ENCODE assay signal across 12 mouse cellular contexts in genomic region chr10:77569973-77570658, GRCm38 (mm10). TPM values are rescaled to one million over a fixed set of nuclear protein-coding genes. Genes with fewer than 3 reads are reported as not detected.
DNase-seq lines count a peak whose midpoint lies in the region; ATAC-seq and TF ChIP-seq lines count a peak whose summit lies in the region.
"Had no signal": no experiment of that assay in that cellular context is flagged by ENCODE, and none has a peak within 500 bp of the region (broad histone marks: within the 10 kb centered on the region; RNA-seq: fewer than 3 reads in every experiment).

No protein-coding gene starts in this region.

- CTCF ChIA-PET in Patski (lab: Charles Lee) = interaction anchor here (1.3 to 2.5 kb wide), 3 partner anchors 9 to 20 kb away, joined by 5 to 8 read pairs (median 7); partner anchors contain the start of gene Pttg1ip

- intact Hi-C loops in heart, adult 2 months (cut with DNase I) = loop anchor here (5.0 kb wide), 1 partner anchor 288 kb away; no protein-coding TSS in a partner anchor

- H3K4me3 ChIP-seq in liver, embryonic 11.5 days (ENCODE audit: low read depth, low read length) = no peak overlapping the region
- H3K4me3 ChIP-seq in midbrain, embryonic 16.5 days (ENCODE audit: low read depth, low read length) = no peak overlapping the region
- H3K4me3 ChIP-seq in forebrain, postnatal 0 days (ENCODE audit: low read depth, low read length) = no peak overlapping the region
- H3K4me3 ChIP-seq in heart, adult 2 months = no peak overlapping the region
- H3K4me3 ChIP-seq: hindbrain, embryonic 12.5 days had no signal

- peak overlapping the region; percentile 19; the same call in 1 of the 2 replicates for H3K27ac ChIP-seq in liver, embryonic 11.5 days (ENCODE audit: low read depth, low read length)
- H3K27ac ChIP-seq in midbrain, embryonic 16.5 days (ENCODE audit: low read length) = no peak overlapping the region
- H3K27ac ChIP-seq in forebrain, postnatal 0 days (ENCODE audit: low read depth, low read length) = no peak overlapping the region
- H3K27ac ChIP-seq in heart, adult 2 months = no peak overlapping the region
- H3K27ac ChIP-seq: hindbrain, embryonic 12.5 days had no signal

- TF ChIP-seq CTCF in Patski (IDR thresholded peaks at IDR 0.05) = no peak
- TF ChIP-seq CTCF in forebrain, postnatal 0 days (IDR thresholded peaks at IDR 0.05; ENCODE audit: low read depth) = no peak
- TF ChIP-seq CTCF in heart, adult 2 months (IDR thresholded peaks at IDR 0.05) = no peak

- H3K9ac ChIP-seq in liver, embryonic 11.5 days (ENCODE audit: low read depth, low read length) = no peak overlapping the region
- no peak overlapping the region for H3K9ac ChIP-seq in midbrain, embryonic 16.5 days (ENCODE audit: low read depth, low read length)
- H3K9ac ChIP-seq in forebrain, postnatal 0 days = no peak overlapping the region
- H3K9ac ChIP-seq in heart, adult 2 months (ENCODE audit: low read depth, low read length) = no peak overlapping the region
- H3K9ac ChIP-seq: hindbrain, embryonic 12.5 days had no signal

- POLR2A ChIA-PET in Patski (lab: Charles Lee) = interaction anchor here (2.0 kb wide), 1 partner anchor 11 kb away, joined by 8 read pairs; the partner anchor contains the start of gene Pttg1ip

- DNase-seq in 3134 (ENCODE audit: extremely low read depth, insufficient read length, low spot score) = peak; percentile 87
- peak; percentile 90 for DNase-seq in Patski (ENCODE audit: low read depth, low spot score)
- DNase-seq in kidney, adult 11 months = peak; percentile 58
- DNase-seq in liver, embryonic 11.5 days (ENCODE audit: low spot score) = no peak
- no peak for DNase-seq in forebrain, postnatal 0 days
- no peak for DNase-seq in heart, adult 2 months
- DNase-seq in adrenal gland, postnatal 10 days = no peak
- DNase-seq: lung, postnatal 36 days had no signal

- 49% methylated on average over 6 of the region's 6 CpGs for WGBS in liver, embryonic 11.5 days
- WGBS in midbrain, embryonic 16.5 days = 58% methylated on average over 6 of the region's 6 CpGs
- WGBS in forebrain, postnatal 0 days = 68% methylated on average over 6 of the region's 6 CpGs
- 52% methylated on average over 6 of the region's 6 CpGs for WGBS in heart, adult 2 months

- no peak for TF ChIP-seq POLR2A in heart, adult 2 months (IDR thresholded peaks at IDR 0.05; ENCODE audit: insufficient read depth, low read depth, low read length)

- no peak overlapping the region for H3K4me2 ChIP-seq in liver, embryonic 11.5 days
- H3K4me2 ChIP-seq in midbrain, embryonic 16.5 days (ENCODE audit: low read length) = no peak overlapping the region
- H3K4me2 ChIP-seq in forebrain, postnatal 0 days (ENCODE audit: low read depth) = no peak overlapping the region
- H3K4me2 ChIP-seq: hindbrain, embryonic 12.5 days had no signal

- H3K79me2 ChIP-seq in heart, adult 2 months (replicated peaks; ENCODE audit: control insufficient read depth, insufficient read depth, low read length) = no peaks in the 10 kb centered on the region

- in situ Hi-C loops in Patski (cut with MboI; ENCODE audit: low pct_unique_long_range_greater_than_20kb) = no loop called here

- no peaks in the 10 kb centered on the region for H3K27me3 ChIP-seq in Patski
- no peaks in the 10 kb centered on the region for H3K27me3 ChIP-seq in liver, embryonic 11.5 days (replicated peaks; ENCODE audit: control insufficient read depth, insufficient read depth, low read length)
- no peaks in the 10 kb centered on the region for H3K27me3 ChIP-seq in midbrain, embryonic 16.5 days (ENCODE audit: control insufficient read depth, insufficient read depth, low read depth, low read length)
- H3K27me3 ChIP-seq in forebrain, postnatal 0 days (ENCODE audit: insufficient read depth, low read length) = no peaks in the 10 kb centered on the region
- H3K27me3 ChIP-seq in heart, adult 2 months (ENCODE audit: control insufficient read depth, insufficient read depth, low read length) = no peaks in the 10 kb centered on the region

- TF ChIP-seq EP300 in heart, adult 2 months (IDR thresholded peaks at IDR 0.05; ENCODE audit: insufficient read depth, low read depth, low read length) = no peak

- no peaks in the 10 kb centered on the region for H3K4me1 ChIP-seq in liver, embryonic 11.5 days (replicated peaks; ENCODE audit: control insufficient read depth, insufficient read depth, low read length)
- no peaks in the 10 kb centered on the region for H3K4me1 ChIP-seq in midbrain, embryonic 16.5 days (ENCODE audit: control insufficient read depth, insufficient read depth, low read length)
- no peaks in the 10 kb centered on the region for H3K4me1 ChIP-seq in forebrain, postnatal 0 days (ENCODE audit: insufficient read depth)
- no peaks in the 10 kb centered on the region for H3K4me1 ChIP-seq in heart, adult 2 months (ENCODE audit: control insufficient read depth, insufficient read depth, low read length)

- peak; percentile 94 for ATAC-seq in Patski
- no peak for ATAC-seq in liver, embryonic 11.5 days (replicated peaks; ENCODE audit: low FRiP score)
- ATAC-seq in midbrain, embryonic 16.5 days = no peak
- no peak for ATAC-seq in forebrain, postnatal 0 days
- ATAC-seq: activated CD4-positive, CD25-positive, alpha-beta regulatory T cell, adult 4 months had no signal

- H3K9me3 ChIP-seq in liver, embryonic 11.5 days (ENCODE audit: control insufficient read depth, low read length) = no peaks in the 10 kb centered on the region
- H3K9me3 ChIP-seq in midbrain, embryonic 16.5 days (replicated peaks; ENCODE audit: control insufficient read depth, low read length, poor library complexity, severe bottlenecking) = no peaks in the 10 kb centered on the region
- no peaks in the 10 kb centered on the region for H3K9me3 ChIP-seq in forebrain, postnatal 0 days (ENCODE audit: low read length)
- H3K9me3 ChIP-seq: hindbrain, embryonic 12.5 days had no signal

- no peaks in the 10 kb centered on the region for H3K36me3 ChIP-seq in liver, embryonic 11.5 days (ENCODE audit: control insufficient read depth, insufficient read depth, low read length)
- no peaks in the 10 kb centered on the region for H3K36me3 ChIP-seq in midbrain, embryonic 16.5 days (ENCODE audit: control insufficient read depth, insufficient read depth, low read length)
- no peaks in the 10 kb centered on the region for H3K36me3 ChIP-seq in forebrain, postnatal 0 days (ENCODE audit: insufficient read depth)
- no peaks in the 10 kb centered on the region for H3K36me3 ChIP-seq in heart, adult 2 months (ENCODE audit: control insufficient read depth, insufficient read depth, low read length)
- H3K36me3 ChIP-seq: hindbrain, embryonic 12.5 days had no signal

RNA-seq across cellular contexts. Expression of gene Pttg1ip, which starts 11.4 kb away (rescaled TPM):
- polyA plus RNA-seq in Patski (2021) = 339 TPM
- 94.0 and 99.7 TPM in 2 replicates for polyA plus RNA-seq in liver, embryonic 11.5 days (2014; fragmentation: Nextera tagmentation; extraction: Ambion mirVana)
- polyA plus RNA-seq in midbrain, embryonic 16.5 days (2015; fragmentation: Nextera tagmentation; extraction: Ambion mirVana) = 63.6 and 70.8 TPM in 2 replicates
- total RNA-seq in forebrain, postnatal 0 days (2014; rRNA removed) = 69.6 and 98.3 TPM in 2 replicates
- 67.1 and 74.2 TPM in 2 replicates for polyA plus RNA-seq in forebrain, postnatal 0 days (2015; fragmentation: Nextera tagmentation; extraction: Ambion mirVana)
- total RNA-seq in heart, adult 2 months (2021) = 100 to 1,000 TPM; 131 to 132 TPM
- polyA plus RNA-seq in heart, adult 2 months (2012; rRNA removed) = 119 and 168 TPM in 2 replicates
- 100 to 1,000 TPM; 160 to 178 TPM for total RNA-seq in adrenal gland, postnatal 10 days (2021)

RNA-seq across cellular contexts. Expression of gene Sumo3, which starts 35.8 kb away (rescaled TPM):
- polyA plus RNA-seq in Patski (2021) = 235 TPM
- 249 and 271 TPM in 2 replicates for polyA plus RNA-seq in liver, embryonic 11.5 days (2014; fragmentation: Nextera tagmentation; extraction: Ambion mirVana)
- 315 and 350 TPM in 2 replicates for polyA plus RNA-seq in midbrain, embryonic 16.5 days (2015; fragmentation: Nextera tagmentation; extraction: Ambion mirVana)
- 270 and 305 TPM in 2 replicates for total RNA-seq in forebrain, postnatal 0 days (2014; rRNA removed)
- 381 and 398 TPM in 2 replicates for polyA plus RNA-seq in forebrain, postnatal 0 days (2015; fragmentation: Nextera tagmentation; extraction: Ambion mirVana)
- total RNA-seq in heart, adult 2 months (2021) = 10 to 100 TPM; 66.4 to 67.8 TPM
- polyA plus RNA-seq in heart, adult 2 months (2012; rRNA removed) = 122 and 167 TPM in 2 replicates
- total RNA-seq in adrenal gland, postnatal 10 days (2021) = 100 to 1,000 TPM; 119 to 125 TPM

RNA-seq across cellular contexts. Expression of gene Gm49325, which starts 35.9 kb away (rescaled TPM):
- 5.5 TPM for polyA plus RNA-seq in Patski (2021)
- 1.8 and 4.5 TPM in 2 replicates for polyA plus RNA-seq in liver, embryonic 11.5 days (2014; fragmentation: Nextera tagmentation; extraction: Ambion mirVana)
- polyA plus RNA-seq in midbrain, embryonic 16.5 days (2015; fragmentation: Nextera tagmentation; extraction: Ambion mirVana) = 1.5 and 2.9 TPM in 2 replicates
- not detected in 2 replicates for total RNA-seq in forebrain, postnatal 0 days (2014; rRNA removed)
- 27.7 and 33.6 TPM in 2 replicates for polyA plus RNA-seq in forebrain, postnatal 0 days (2015; fragmentation: Nextera tagmentation; extraction: Ambion mirVana)
- 10 to 100 TPM; 15.5 to 15.8 TPM for total RNA-seq in heart, adult 2 months (2021)
- not detected in 2 replicates for polyA plus RNA-seq in heart, adult 2 months (2012; rRNA removed)
- total RNA-seq in adrenal gland, postnatal 10 days (2021) = 10 to 100 TPM; 22.3 to 30.4 TPM
- total RNA-seq: common myeloid progenitor, adult 5-6 weeks had no signal

RNA-seq across cellular contexts. Expression of gene Itgb2, which starts 40.1 kb away (rescaled TPM):
- 0.68 TPM for polyA plus RNA-seq in Patski (2021)
- polyA plus RNA-seq in liver, embryonic 11.5 days (2014; fragmentation: Nextera tagmentation; extraction: Ambion mirVana) = 18.6 and 19.1 TPM in 2 replicates
- polyA plus RNA-seq in midbrain, embryonic 16.5 days (2015; fragmentation: Nextera tagmentation; extraction: Ambion mirVana) = 0.59 and 0.67 TPM in 2 replicates
- 0.77 and 1.1 TPM in 2 replicates for total RNA-seq in forebrain, postnatal 0 days (2014; rRNA removed)
- 0.86 and 1.2 TPM in 2 replicates for polyA plus RNA-seq in forebrain, postnatal 0 days (2015; fragmentation: Nextera tagmentation; extraction: Ambion mirVana)
- 10 to 100 TPM in 1 of 2 experiments, 1 to 10 TPM in 1; 7.1 to 11.2 TPM for total RNA-seq in heart, adult 2 months (2021)
- polyA plus RNA-seq in heart, adult 2 months (2012; rRNA removed) = 6.0 and 11.6 TPM in 2 replicates
- total RNA-seq in adrenal gland, postnatal 10 days (2021) = 1 to 10 TPM; 8.1 to 9.2 TPM

RNA-seq across cellular contexts. Expression of gene Ube2g2, which starts 52.0 kb away (rescaled TPM):
- polyA plus RNA-seq in Patski (2021) = 67.6 TPM
- 62.1 and 67.9 TPM in 2 replicates for polyA plus RNA-seq in liver, embryonic 11.5 days (2014; fragmentation: Nextera tagmentation; extraction: Ambion mirVana)
- polyA plus RNA-seq in midbrain, embryonic 16.5 days (2015; fragmentation: Nextera tagmentation; extraction: Ambion mirVana) = 80.9 and 81.8 TPM in 2 replicates
- total RNA-seq in forebrain, postnatal 0 days (2014; rRNA removed) = 41.7 and 45.3 TPM in 2 replicates
- polyA plus RNA-seq in forebrain, postnatal 0 days (2015; fragmentation: Nextera tagmentation; extraction: Ambion mirVana) = 74.9 and 80.3 TPM in 2 replicates
- 10 to 100 TPM; 74.6 to 80.9 TPM for total RNA-seq in heart, adult 2 months (2021)
- 53.5 and 69.7 TPM in 2 replicates for polyA plus RNA-seq in heart, adult 2 months (2012; rRNA removed)
- total RNA-seq in adrenal gland, postnatal 10 days (2021) = 10 to 100 TPM; 44.4 to 46.1 TPM

Comparison
In these comparisons a context has a peak if more than half of its experiments do, and no peak if none do; other contexts are left out.
1. DNase-seq: peak in 3134 (single experiment), Patski (single experiment) and kidney, adult 11 months (single experiment); none in liver, embryonic 11.5 days (single experiment), forebrain, postnatal 0 days (single experiment), heart, adult 2 months (0 of 2) and adrenal gland, postnatal 10 days (single experiment).